Mouse (Mus musculus) stomach, embryonic 15.5 days (tissue): Measurements from ENCODE around the gene Fkbp3. TPM values are rescaled to one million over a fixed set of nuclear protein-coding genes. Genes with fewer than 3 reads are reported as not detected.
"Not testable (repeated sequence)": the region's sequence is repeated elsewhere in the genome, so short reads cannot be mapped to it uniquely, and the experiment has no call there.

Source experiments
- ATAC-seq: fragments of 200-750 bp; cut with Nextera tagmentation; 2 replicates; pipeline ENCODE4 v1.8.0; 2017; ENCODE audit warnings: low read depth, moderate number of reproducible peaks, moderate TSS enrichment; ENCODE audit not compliant: insufficient read depth, low FRiP score
- H3K27ac ChIP-seq: fragments of 300-500 bp; sonication (generic); 2 replicates; pipeline ENCODE4 v1.5.1; 2015; ENCODE audit warnings: mild to moderate bottlenecking, inconsistent platforms
- H3K27me3 ChIP-seq: fragments of 300-500 bp; sonication (generic); replicated peaks from 2 replicates; pipeline ENCODE4 v1.6.1; 2015; ENCODE audit warnings: inconsistent platforms
- H3K36me3 ChIP-seq: fragments of 300-500 bp; sonication (generic); 2 replicates; pipeline ENCODE4 v1.6.1; 2015; ENCODE audit warnings: inconsistent platforms
- H3K4me1 ChIP-seq: fragments of 300-500 bp; sonication (generic); 2 replicates; pipeline ENCODE4 v1.6.1; 2015; ENCODE audit warnings: inconsistent platforms
- H3K4me2 ChIP-seq: fragments of 300-500 bp; sonication (generic); 2 replicates; pipeline ENCODE4 v1.6.1; 2015; ENCODE audit warnings: mild to moderate bottlenecking, inconsistent platforms
- H3K4me3 ChIP-seq: fragments of 300-500 bp; sonication (generic); replicated peaks from 2 replicates; pipeline ENCODE4 v1.5.1; 2015; ENCODE audit warnings: inconsistent platforms
- H3K9ac ChIP-seq: fragments of 300-500 bp; sonication (generic); 2 replicates; pipeline ENCODE4 v1.6.1; 2015; ENCODE audit warnings: inconsistent platforms
- H3K9me3 ChIP-seq: fragments of 300-500 bp; sonication (generic); 2 replicates; pipeline ENCODE4 v1.6.1; 2016; ENCODE audit warnings: inconsistent platforms
- WGBS: fragments of 180-500 bp; shearing (Covaris S2); methylation state at CpG from one replicate; pipeline ENCODE4 v1.1.7; 2015; 5-methylcytosine and 5-hydroxymethylcytosine counted together
- polyA plus RNA-seq: library from polyadenylated mRNA; unstranded; fragments of >200 nt; fragmentation: Nextera tagmentation; extraction: Ambion mirVana; gene quantifications from 2 replicates; pipeline ENCODE4 v1.2.1, GENCODE M21; 2015

Gene Fkbp3
- 343 and 346 TPM in 2 replicates for polyA plus RNA-seq

GRCm38 (mm10) chr12:65073611-65074178, at the start of gene Fkbp3:
Fkbp3 (minus strand) TSS chr12:65074007.
- H3K9ac ChIP-seq, result peak within 1 kb of the TSS; percentile 76
- ATAC-seq, result peak; percentile 99
- H3K27ac ChIP-seq, result peak within 1 kb of the TSS; percentile 96
- peak within 1 kb of the TSS; percentile 88 for H3K4me3 ChIP-seq
- under 1% methylated on average over 49 of the region's 49 CpGs for WGBS
- H3K9me3 ChIP-seq, result no peaks in the 10 kb centered on the region
- H3K36me3 ChIP-seq, result 0 out of 2 replicates have a peak, but pooled peaks cover 1% of the 10 kb centered on the region
- H3K4me2 ChIP-seq, result peak within 1 kb of the TSS; percentile 76
- peaks cover 12% of the 10 kb centered on the region; the same call in 1 of the 2 replicates for H3K4me1 ChIP-seq
- no peaks in the 10 kb centered on the region for H3K27me3 ChIP-seq

- no peak for ATAC-seq
- H3K9me3 ChIP-seq, result no peaks in the 10 kb centered on the region
- H3K27ac ChIP-seq, result no peak overlapping the region
- no peak overlapping the region for H3K9ac ChIP-seq
- no peak overlapping the region for H3K4me3 ChIP-seq
- H3K27me3 ChIP-seq, result no peaks in the 10 kb centered on the region
- H3K4me2 ChIP-seq, result no peak overlapping the region
- WGBS, result 93% methylated on average over 5 of the region's 5 CpGs
- peaks cover 14% of the 10 kb centered on the region for H3K36me3 ChIP-seq
- no peaks in the 10 kb centered on the region for H3K4me1 ChIP-seq
Observed at GRCm38 (mm10) chr12:65119451-65119850, 45.6 kb upstream of the Fkbp3 start.

GRCm38 (mm10) chr12:65118968-65119367, 45.2 kb upstream of the Fkbp3 start:
- no peaks in the 10 kb centered on the region for H3K9me3 ChIP-seq
- H3K9ac ChIP-seq, result no peak overlapping the region
- no peak for ATAC-seq
- WGBS, result 94% methylated on average over 7 of the region's 7 CpGs
- H3K36me3 ChIP-seq, result peaks cover 14% of the 10 kb centered on the region
- no peak overlapping the region for H3K4me3 ChIP-seq
- no peaks in the 10 kb centered on the region for H3K27me3 ChIP-seq
- H3K27ac ChIP-seq, result no peak overlapping the region
- H3K4me2 ChIP-seq, result no peak overlapping the region
- no peaks in the 10 kb centered on the region for H3K4me1 ChIP-seq

- H3K36me3 ChIP-seq, H3K9ac ChIP-seq, ATAC-seq, H3K4me3 ChIP-seq, H3K9me3 ChIP-seq, H3K4me1 ChIP-seq, H3K4me2 ChIP-seq, H3K27ac ChIP-seq, H3K27me3 ChIP-seq: not testable (repeated sequence)
- 80% methylated on average over 3 of the region's 3 CpGs for whole genome bisulfite sequencing
Observed at GRCm38 (mm10) chr12:65114978-65115377, 41.2 kb upstream of the Fkbp3 start.

GRCm38 (mm10) chr12:65113925-65114324, 40.1 kb upstream of the Fkbp3 start:
- Histone ChIP-seq H3K36me3 (peaks cover 3% of the 10 kb centered on the region; the same call in 1 of the 2 replicates), H3K4me2 (no peak overlapping the region), H3K4me1 (no peaks in the 10 kb centered on the region), H3K4me3 (no peak overlapping the region), H3K9ac (no peak overlapping the region), H3K9me3 (no peaks in the 10 kb centered on the region), H3K27me3 (no peaks in the 10 kb centered on the region), H3K27ac (no peak overlapping the region)
- WGBS, result 78% methylated on average over 4 of the region's 4 CpGs
- no peak for ATAC-seq

- H3K36me3 ChIP-seq, result peaks cover 3% of the 10 kb centered on the region; the same call in 1 of the 2 replicates
- ATAC-seq, result no peak
- no peak overlapping the region for H3K9ac ChIP-seq
- no peak overlapping the region for H3K4me2 ChIP-seq
- 91% methylated on average over 1 of the region's 1 CpGs for WGBS
- H3K27ac ChIP-seq, result no peak overlapping the region
- no peaks in the 10 kb centered on the region for H3K4me1 ChIP-seq
- H3K4me3 ChIP-seq, result no peak overlapping the region
- H3K27me3 ChIP-seq, result no peaks in the 10 kb centered on the region
- H3K9me3 ChIP-seq, result no peaks in the 10 kb centered on the region
Observed at GRCm38 (mm10) chr12:65112811-65113210, 39.0 kb upstream of the Fkbp3 start.

GRCm38 (mm10) chr12:65111503-65111902, 37.7 kb upstream of the Fkbp3 start:
- Histone ChIP-seq H3K9ac (no peak overlapping the region), H3K27me3 (no peaks in the 10 kb centered on the region), H3K4me2 (no peak overlapping the region), H3K4me3 (no peak overlapping the region), H3K36me3 (no peaks in the 10 kb centered on the region), H3K27ac (no peak overlapping the region), H3K4me1 (no peaks in the 10 kb centered on the region), H3K9me3 (no peaks in the 10 kb centered on the region)
- 89% methylated on average over 3 of the region's 3 CpGs for WGBS
- no peak for ATAC-seq

GRCm38 (mm10) chr12:65108746-65109145, 34.9 kb upstream of the Fkbp3 start:
- no peak overlapping the region for H3K27ac ChIP-seq
- 83% methylated on average over 1 of the region's 1 CpGs for WGBS
- peaks cover 10% of the 10 kb centered on the region for H3K36me3 ChIP-seq
- H3K4me2 ChIP-seq, result no peak overlapping the region
- H3K9me3 ChIP-seq, result no peaks in the 10 kb centered on the region
- no peak overlapping the region for H3K4me3 ChIP-seq
- H3K9ac ChIP-seq, result no peak overlapping the region
- no peaks in the 10 kb centered on the region for H3K4me1 ChIP-seq
- no peaks in the 10 kb centered on the region for H3K27me3 ChIP-seq
- ATAC-seq, result no peak

GRCm38 (mm10) chr12:65076906-65077305, 3.1 kb upstream of the Fkbp3 start:
- H3K27ac ChIP-seq, result no peak overlapping the region
- no peak overlapping the region for H3K9ac ChIP-seq
- ATAC-seq, result no peak
- 69% methylated on average over 9 of the region's 9 CpGs for WGBS
- H3K4me1 ChIP-seq, result peaks cover 9% of the 10 kb centered on the region; the same call in 1 of the 2 replicates
- H3K4me3 ChIP-seq, result peak overlapping the region; percentile 88; the same call in 1 of the 2 replicates
- H3K4me2 ChIP-seq, result peak overlapping the region; percentile 76
- no peaks in the 10 kb centered on the region for H3K9me3 ChIP-seq
- H3K36me3 ChIP-seq, result 0 out of 2 replicates have a peak, but pooled peaks cover 6% of the 10 kb centered on the region
- H3K27me3 ChIP-seq, result no peaks in the 10 kb centered on the region

- ATAC-seq, result no peak
- Histone ChIP-seq H3K27me3 (no peaks in the 10 kb centered on the region), H3K4me1 (peaks cover 12% of the 10 kb centered on the region; the same call in 1 of the 2 replicates), H3K4me3 (peak overlapping the region; percentile 88), H3K4me2 (peak overlapping the region; percentile 76), H3K9ac (peak overlapping the region; percentile 73), H3K9me3 (no peaks in the 10 kb centered on the region), H3K36me3 (0 out of 2 replicates have a peak, but pooled peaks cover 6% of the 10 kb centered on the region), H3K27ac (peak overlapping the region; percentile 77)
- WGBS, result under 1% methylated on average over 41 of the region's 41 CpGs
Observed at GRCm38 (mm10) chr12:65075733-65076310, 2.0 kb upstream of the Fkbp3 start.

- 0 out of 2 replicates have a peak, but pooled peaks cover 2% of the 10 kb centered on the region for H3K36me3 ChIP-seq
- peak; percentile 32; the same call in 1 of the 2 replicates for ATAC-seq
- H3K4me3 ChIP-seq, result peak within 1 kb of the TSS; percentile 88
- no peaks in the 10 kb centered on the region for H3K27me3 ChIP-seq
- H3K27ac ChIP-seq, result peak within 1 kb of the TSS; percentile 77
- no peaks in the 10 kb centered on the region for H3K9me3 ChIP-seq
- WGBS, result 2% methylated on average over 39 of the region's 39 CpGs
- H3K4me2 ChIP-seq, result peak within 1 kb of the TSS; percentile 76
- peaks cover 12% of the 10 kb centered on the region; the same call in 1 of the 2 replicates for H3K4me1 ChIP-seq
- H3K9ac ChIP-seq, result peak within 1 kb of the TSS; percentile 73
Observed at GRCm38 (mm10) chr12:65075085-65075732, 1.4 kb upstream of the Fkbp3 start, which contains the start of gene Fancm. Fancm (plus strand) TSS chr12:65075603.

GRCm38 (mm10) chr12:65074651-65075050, 844 bp upstream of the Fkbp3 start:
- H3K4me2 ChIP-seq, result peak overlapping the region; percentile 76
- H3K27me3 ChIP-seq, result no peaks in the 10 kb centered on the region
- WGBS, result 34% methylated on average over 7 of the region's 7 CpGs
- H3K9me3 ChIP-seq, result no peaks in the 10 kb centered on the region
- ATAC-seq, result no peak
- H3K4me3 ChIP-seq, result peak overlapping the region; percentile 88
- H3K4me1 ChIP-seq, result peaks cover 12% of the 10 kb centered on the region; the same call in 1 of the 2 replicates
- no peaks in the 10 kb centered on the region for H3K36me3 ChIP-seq
- peak overlapping the region; percentile 77; the same call in 1 of the 2 replicates for H3K27ac ChIP-seq
- no peak overlapping the region for H3K9ac ChIP-seq
